15 mouse cellular contexts compared by ENCODE assay signal in the genomic region with DNA sequence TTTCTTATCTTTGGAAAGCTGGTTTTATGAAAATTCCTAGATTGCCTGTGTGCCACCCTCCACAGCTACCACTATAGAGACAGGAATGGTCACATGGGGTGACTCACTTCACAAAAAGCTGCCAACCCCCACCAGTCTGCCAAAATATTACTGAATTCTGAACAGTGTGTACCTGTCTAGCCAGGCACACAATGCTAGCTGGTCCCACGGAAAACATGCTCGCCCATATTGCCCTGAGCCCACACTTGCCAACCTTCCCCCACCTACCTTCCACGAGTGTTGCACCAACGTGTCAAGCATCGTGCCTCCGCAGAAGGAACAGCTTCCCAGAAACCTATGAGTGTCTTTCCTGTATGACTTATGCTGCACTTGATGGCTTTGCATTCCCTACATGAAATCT. TPM values are rescaled to one million over a fixed set of nuclear protein-coding genes. Genes with fewer than 3 reads are reported as not detected.
DNase-seq lines count a peak whose midpoint lies in the region; TF ChIP-seq lines count a peak whose summit lies in the region.
"Had no signal": no experiment of that assay in that cellular context is flagged by ENCODE, and none has a peak within 500 bp of the region (broad histone marks: within the 10 kb centered on the region; RNA-seq: fewer than 3 reads in every experiment).

No protein-coding gene starts in this region.

- no peak overlapping the region for H3K27ac ChIP-seq in thymus, adult 2 months (ENCODE audit: control insufficient read depth, insufficient read depth, low read length)
- H3K27ac ChIP-seq: hindbrain, embryonic 10.5 days; kidney, embryonic 15.5 days; liver, embryonic 12.5 days; lung, embryonic 15.5 days had no signal

- H3K4me3 ChIP-seq in thymus, adult 2 months (ENCODE audit: control insufficient read depth, insufficient read depth, low read length): no peak overlapping the region
- H3K4me3 ChIP-seq: hindbrain, embryonic 10.5 days; kidney, embryonic 15.5 days; liver, embryonic 12.5 days; lung, embryonic 15.5 days had no signal

- WGBS in thymus, adult 2 months: 96% methylated on average over 6 of the region's 6 CpGs

- no peaks in the 10 kb centered on the region for H3K36me3 ChIP-seq in thymus, adult 2 months (ENCODE audit: control insufficient read depth, insufficient read depth, low read length)
- H3K36me3 ChIP-seq: hindbrain, embryonic 10.5 days; kidney, embryonic 15.5 days; liver, embryonic 12.5 days; lung, embryonic 15.5 days had no signal

- peak; percentile 79 for DNase-seq in right cerebral cortex, adult 18-20 months
- no peak for DNase-seq in right cerebral cortex, postnatal 4 days
- peak; percentile 81 for DNase-seq in brain, adult 2 months (ENCODE audit: low read depth, low spot score)
- DNase-seq in layer of hippocampus, postnatal 14 days (ENCODE audit: low spot score in 2 of 2): peak; percentile 80 to 94
- peak; percentile 59 for DNase-seq in telencephalon, adult 2 months (ENCODE audit: low read depth, low spot score)
- no peak for DNase-seq in liver
- DNase-seq in thymus, adult 2 months: no peak
- DNase-seq: cerebellum, adult 11-12 months; cerebellum, postnatal 36 days; forebrain, postnatal 0 days had no signal

- peaks cover 4% of the 10 kb centered on the region for H3K4me1 ChIP-seq in thymus, adult 2 months (replicated peaks; ENCODE audit: control insufficient read depth, insufficient read depth, low read length)

- no peak for TF ChIP-seq CTCF in thymus, adult 2 months (IDR thresholded peaks at IDR 0.05; ENCODE audit: borderline replicate concordance, control insufficient read depth, extremely low read depth, insufficient read depth, low read length, poor library complexity)

- TF ChIP-seq POLR2A in thymus, adult 2 months (IDR thresholded peaks at IDR 0.05; ENCODE audit: control insufficient read depth, extremely low read depth, insufficient read depth, low read length, poor library complexity): no peak

- no peaks in the 10 kb centered on the region for H3K27me3 ChIP-seq in thymus, adult 2 months (ENCODE audit: control insufficient read depth, insufficient read depth, low read length)
- H3K27me3 ChIP-seq: CH12.LX; kidney, embryonic 15.5 days; liver, embryonic 12.5 days; lung, embryonic 15.5 days had no signal

RNA-seq across cellular contexts. Expression of gene Btbd9, which starts 4.9 kb away (rescaled TPM):
- total RNA-seq in layer of hippocampus, postnatal 14 days (2021): 100 to 1,000 TPM; 117 TPM
- 29.1 and 33.7 TPM in 2 replicates for polyA plus RNA-seq in thymus, adult 2 months (2012; rRNA removed)

RNA-seq across cellular contexts. Expression of gene Dnah8, which starts 43.0 kb away (rescaled TPM):
- total RNA-seq in layer of hippocampus, postnatal 14 days (2021): 1 to 10 TPM; 3.6 to 4.6 TPM
- 51.3 and 58.4 TPM in 2 replicates for polyA plus RNA-seq in thymus, adult 2 months (2012; rRNA removed)

RNA-seq across cellular contexts. Expression of gene Glo1, which starts 45.5 kb away (rescaled TPM):
- 100 to 1,000 TPM; 170 to 172 TPM for total RNA-seq in layer of hippocampus, postnatal 14 days (2021)
- polyA plus RNA-seq in thymus, adult 2 months (2012; rRNA removed): 43.5 and 43.6 TPM in 2 replicates

Comparison
In these comparisons a context has a peak if more than half of its experiments do, and no peak if none do; other contexts are left out.
1. DNase-seq: peak in right cerebral cortex, adult 18-20 months (single experiment), brain, adult 2 months (single experiment), layer of hippocampus, postnatal 14 days (2 of 2) and telencephalon, adult 2 months (single experiment); none in right cerebral cortex, postnatal 4 days (single experiment), liver (single experiment) and thymus, adult 2 months (single experiment).